Mouse (Mus musculus) erythroblast, embryonic 14.5 days (primary cell): ENCODE data around the gene Trappc6a.

ENCODE experiments used
- GATA1 ChIP-seq: IDR thresholded peaks from 2 replicates; pipeline ENCODE4 v1.6.1; 2012; ENCODE audit warnings: low read length, inconsistent platforms, mixed read lengths
- TAL1 ChIP-seq: IDR thresholded peaks from 3 replicates; pipeline ENCODE4 v1.6.1; 2012; ENCODE audit warnings: low read length, inconsistent platforms, mixed read lengths

GRCm38 (mm10) chr7:19541681-19542154, 33.5 kb downstream of the Trappc6a start:
- TF ChIP-seq TAL1 (no peak), GATA1 (no peak)
